Mouse (Mus musculus) sigmoid colon, adult 10 weeks (tissue): ENCODE results near the gene Olfr582. TPM values are rescaled to one million over a fixed set of nuclear protein-coding genes. Genes with fewer than 3 reads are reported as not detected.

ENCODE experiments used
- polyA plus RNA-seq: library from polyadenylated mRNA; stranded (reverse); fragments of 350-450 nt; fragmentation: Illumina TruSeq; extraction: RNeasy Lipid Tissue Mini Kit (QIAGEN cat#74804); gene quantifications from one replicate; pipeline ENCODE4 v1.2.3, GENCODE M21; 2014; ENCODE audit warnings: low read depth, low replicate concordance

Olfr582 gene
- polyA plus RNA-seq, result not detected

DNA sequence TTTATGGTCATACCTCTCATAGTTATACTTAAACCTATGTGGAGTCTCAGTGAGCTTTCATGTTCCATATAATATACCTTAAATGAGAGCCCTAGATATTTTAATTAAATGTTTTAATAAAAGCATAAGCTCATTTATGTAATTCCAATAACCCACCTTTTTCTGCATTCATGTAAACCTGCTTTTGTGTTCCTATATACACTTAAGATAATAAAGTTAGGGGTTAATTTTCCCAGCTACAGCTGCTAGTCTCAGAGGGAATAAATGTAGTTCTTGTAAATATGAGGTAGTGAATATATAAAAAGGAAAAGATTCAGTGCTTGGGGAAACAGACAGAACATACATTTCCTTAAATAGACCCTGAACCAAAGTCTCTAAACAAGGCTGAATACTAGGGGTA is at the start of gene Olfr582:
Gene Olfr582, plus strand, starts transcription at position 301 of the 400 bp plus-strand sequence.

GRCm38 (mm10) chr7:102989224-102989623 is 48.6 kb upstream of the Olfr582 start, which contains the start of gene Olfr578:
TSS of gene Olfr578 (minus strand) at chr7:102989324.

GRCm38 (mm10) chr7:103051000-103051399 is 13.2 kb downstream of the Olfr582 start, which contains the start of gene Olfr583:
TSS of gene Olfr583 (plus strand) at chr7:103051300.

DNA sequence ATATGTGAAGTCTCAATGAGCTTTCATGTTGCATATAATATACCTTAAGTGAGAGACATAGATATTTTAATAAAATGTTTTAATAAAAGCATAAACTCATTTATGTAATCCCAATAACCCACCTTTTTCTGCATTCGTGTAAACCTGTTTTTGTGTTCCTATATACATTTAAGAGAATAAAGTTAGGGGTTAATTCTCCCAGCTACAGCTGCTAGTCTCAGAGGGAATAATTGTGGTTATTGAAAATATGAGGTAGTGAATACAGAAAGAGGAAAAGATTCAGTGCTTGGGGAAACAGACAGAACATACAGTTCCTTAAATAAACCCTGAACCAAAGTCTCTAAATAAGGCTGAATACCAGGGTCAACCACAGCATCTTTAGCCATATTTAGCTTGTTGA is 43.8 kb downstream of the Olfr582 start, which contains the start of gene Olfr584:
Gene Olfr584, plus strand, starts transcription at position 301 of the 400 bp plus-strand sequence.

Other genes with a start within 250 kb of the Olfr582 start
- not detected for gene Olfr564, start 234.5 kb upstream of the Olfr582 start, polyA plus RNA-seq
- not detected for gene Olfr566, start 179.3 kb upstream of the Olfr582 start, polyA plus RNA-seq
- not detected for gene Olfr568, start 160.9 kb upstream of the Olfr582 start, polyA plus RNA-seq
- not detected for gene Olfr569, start 147.1 kb upstream of the Olfr582 start, polyA plus RNA-seq
- not detected for gene Olfr570, start 143.4 kb upstream of the Olfr582 start, polyA plus RNA-seq
- not detected for gene Olfr571, start 120.5 kb upstream of the Olfr582 start, polyA plus RNA-seq
- gene Olfr572, start 113.6 kb upstream of the Olfr582 start, polyA plus RNA-seq, result not detected
- gene Olfr573-ps1, start 95.4 kb upstream of the Olfr582 start, polyA plus RNA-seq, result not detected
- not detected for gene Olfr574, start 89.6 kb upstream of the Olfr582 start, polyA plus RNA-seq
- gene Olfr575, start 79.2 kb upstream of the Olfr582 start, polyA plus RNA-seq, result not detected
- not detected for gene Olfr576, start 75.4 kb upstream of the Olfr582 start, polyA plus RNA-seq
- gene Olfr577, start 62.1 kb upstream of the Olfr582 start, polyA plus RNA-seq, result not detected
- not detected for gene Olfr578, start 48.7 kb upstream of the Olfr582 start, polyA plus RNA-seq
- not detected for gene Olfr583, start 13.3 kb downstream of the Olfr582 start, polyA plus RNA-seq
- gene Olfr584, start 43.9 kb downstream of the Olfr582 start, polyA plus RNA-seq, result not detected
- not detected for gene Olfr585, start 59.7 kb downstream of the Olfr582 start, polyA plus RNA-seq
- gene Olfr586, start 87.6 kb downstream of the Olfr582 start, polyA plus RNA-seq, result not detected
- not detected for gene Olfr588-ps1, start 102.9 kb downstream of the Olfr582 start, polyA plus RNA-seq
- gene Olfr589, start 118.3 kb downstream of the Olfr582 start, polyA plus RNA-seq, result not detected
- gene Olfr591, start 140.3 kb downstream of the Olfr582 start, polyA plus RNA-seq, result not detected
- not detected for gene Olfr592, start 146.8 kb downstream of the Olfr582 start, polyA plus RNA-seq
- not detected for gene Olfr593, start 173.8 kb downstream of the Olfr582 start, polyA plus RNA-seq
- not detected for gene Olfr594, start 179.0 kb downstream of the Olfr582 start, polyA plus RNA-seq
- gene Usp17ld, start 214.5 kb downstream of the Olfr582 start, polyA plus RNA-seq, result not detected